Mouse (Mus musculus) forebrain, postnatal 0 days (tissue): ENCODE data around the gene Prmt9. TPM values are rescaled to one million over a fixed set of nuclear protein-coding genes. Genes with fewer than 3 reads are reported as not detected.
A peak's percentile ranks its signal among the peaks of the same experiment; 100 is the strongest.

Source experiments
- ATAC-seq: fragments of 200-750 bp; cut with Nextera tagmentation; 2 replicates; pipeline ENCODE4 v1.8.0; 2017; ENCODE audit warnings: mild to moderate bottlenecking, moderate library complexity
- DNase-seq: peaks from one replicate; pipeline ENCODE4 v3.0.0-alpha.2; 2015
- H3K27ac ChIP-seq: fragments of 300-500 bp; sonication (generic); 2 replicates; pipeline ENCODE4 v1.5.1; 2014; ENCODE audit warnings: low read depth, mild to moderate bottlenecking, antibody characterized with exemption, low read length, moderate library complexity, mixed read lengths
- H3K27me3 ChIP-seq: fragments of 300-500 bp; sonication (generic); 2 replicates; pipeline ENCODE4 v1.6.1; 2014; ENCODE audit warnings: mild to moderate bottlenecking, low read length, mixed read lengths; ENCODE audit not compliant: insufficient read depth
- H3K36me3 ChIP-seq: fragments of 300-500 bp; sonication (generic); 2 replicates; pipeline ENCODE4 v1.6.1; 2014; ENCODE audit warnings: mild to moderate bottlenecking, moderate library complexity; ENCODE audit not compliant: insufficient read depth
- H3K4me1 ChIP-seq: fragments of 300-500 bp; sonication (generic); 2 replicates; pipeline ENCODE4 v1.6.1; 2014; ENCODE audit warnings: antibody characterized with exemption; ENCODE audit not compliant: insufficient read depth
- H3K4me2 ChIP-seq: fragments of 300-500 bp; sonication (generic); 2 replicates; pipeline ENCODE4 v1.6.1; 2014; ENCODE audit warnings: low read depth, mild to moderate bottlenecking, moderate library complexity
- H3K4me3 ChIP-seq: fragments of 300-500 bp; sonication (generic); 2 replicates; pipeline ENCODE4 v1.5.1; 2014; ENCODE audit warnings: low read depth, low read length, mixed read lengths
- H3K9ac ChIP-seq: fragments of 300-500 bp; sonication (generic); 2 replicates; pipeline ENCODE4 v1.6.1; 2014; ENCODE audit warnings: mild to moderate bottlenecking
- H3K9me3 ChIP-seq: fragments of 300-500 bp; sonication (generic); 2 replicates; pipeline ENCODE4 v1.6.1; 2016; ENCODE audit warnings: low read length
- CTCF ChIP-seq: sonication (generic); IDR thresholded peaks from 2 replicates; pipeline ENCODE4 v1.5.1; 2016; ENCODE audit warnings: antibody characterized with exemption, control low read depth, low read depth
- WGBS: fragments of 180-500 bp; shearing (Covaris S2); extraction: QIAGEN DNeasy Blood & Tissue Kit; methylation state at CpG from one replicate; pipeline ENCODE4 v1.1.7; 2014; 5-methylcytosine and 5-hydroxymethylcytosine counted together
- polyA plus RNA-seq: library from polyadenylated mRNA; unstranded; fragments of >200 nt; fragmentation: Nextera tagmentation; extraction: Ambion mirVana; gene quantifications from 2 replicates; pipeline ENCODE4 v1.2.1, GENCODE M21; 2015
- total RNA-seq: library from RNA; depleted of rRNA; stranded (reverse); fragments of >200 nt; gene quantifications from 2 replicates; pipeline ENCODE4 v1.2.3, GENCODE M21; 2014; rRNA removed

Prmt9 gene
- total and polyA plus RNA-seq, 2 experiments from 2014 or later = 21.0 to 30.2 TPM

DNA sequence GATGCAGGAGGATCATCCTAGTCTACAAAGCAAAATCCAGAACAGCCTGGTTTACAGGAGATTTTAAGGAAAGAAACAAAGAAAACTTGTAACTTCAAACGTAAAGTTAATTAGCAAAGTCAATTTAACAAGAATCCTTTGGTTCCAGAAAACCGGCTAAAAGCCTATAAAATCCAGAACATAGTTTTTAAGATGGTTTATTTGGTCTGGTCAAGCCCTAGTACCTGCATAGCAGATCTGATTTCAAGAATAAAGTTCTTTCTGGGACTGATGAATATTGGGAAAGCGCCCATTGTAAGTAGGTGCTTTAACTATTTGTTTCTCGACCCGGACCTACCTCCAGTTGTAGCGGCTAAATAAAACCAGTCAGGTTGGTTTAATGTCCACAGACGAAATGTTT lies 60.4 kb downstream of the Prmt9 start:
- 6% methylated on average over 7 of the region's 7 CpGs for WGBS
- H3K27ac ChIP-seq = no peak overlapping the region

DNA sequence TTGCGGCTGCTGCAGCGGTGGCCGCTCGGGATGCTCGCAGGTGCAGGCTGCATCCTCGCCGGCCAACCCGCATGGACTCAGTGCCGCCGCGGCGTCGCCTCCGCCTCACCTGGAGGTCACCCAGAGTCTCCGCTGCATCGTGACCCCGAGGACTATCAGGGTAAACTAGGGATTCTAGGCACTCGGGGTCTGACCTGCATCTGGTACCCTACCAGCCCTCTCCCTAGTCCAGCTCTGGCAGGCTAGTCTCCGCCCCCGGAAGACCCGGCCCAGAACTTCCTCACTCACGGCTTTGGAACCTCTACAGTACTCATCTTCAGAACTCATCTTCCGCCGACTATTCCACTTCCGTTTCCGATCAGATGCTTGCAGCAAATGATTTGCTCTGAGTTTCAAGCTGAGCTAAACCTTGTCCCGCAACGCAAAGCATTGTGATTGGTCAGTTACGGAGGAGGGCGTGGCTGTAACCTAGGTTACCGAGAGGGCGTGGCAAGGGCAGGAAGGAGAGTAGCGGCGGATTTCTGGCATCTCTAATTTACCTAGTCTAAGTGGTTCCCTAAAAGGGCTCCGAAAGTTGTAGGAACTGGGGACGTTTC lies 61.3 kb downstream of the Prmt9 start, which contains the start of gene Tmem184c:
Tmem184c (minus strand) TSS at position 325 of the 596 bp plus-strand sequence.
- 0 out of 2 replicates have a peak, but pooled peaks cover 4% of the 10 kb centered on the region for H3K36me3 ChIP-seq
- peak within 1 kb of the TSS; percentile 74 for H3K9ac ChIP-seq
- WGBS = under 1% methylated on average over 36 of the region's 36 CpGs
- ATAC-seq (peak; percentile 98), DNase-seq (peak; percentile 98)
- TF ChIP-seq CTCF = no peak
- H3K27me3 ChIP-seq = no peaks in the 10 kb centered on the region
- H3K9me3 ChIP-seq = no peaks in the 10 kb centered on the region
- H3K4me3 ChIP-seq = peak within 1 kb of the TSS; percentile 94
- H3K4me2 ChIP-seq = peak within 1 kb of the TSS; percentile 69
- peaks cover 6% of the 10 kb centered on the region; the same call in 1 of the 2 replicates for H3K4me1 ChIP-seq
- H3K27ac ChIP-seq = peak within 1 kb of the TSS; percentile 72

More for the DNA sequence above, 60.4 kb downstream of the Prmt9 start:
- no peak for TF ChIP-seq CTCF
- Histone ChIP-seq H3K9me3 (no peaks in the 10 kb centered on the region), H3K4me1 (peaks cover 6% of the 10 kb centered on the region; the same call in 1 of the 2 replicates), H3K4me2 (peak overlapping the region; percentile 69), H3K27me3 (no peaks in the 10 kb centered on the region), H3K36me3 (peaks cover 11% of the 10 kb centered on the region; the same call in 1 of the 2 replicates), H3K9ac (peak overlapping the region; percentile 74), H3K4me3 (peak overlapping the region; percentile 94)
- DNase-seq = no peak
- no peak for ATAC-seq

DNA sequence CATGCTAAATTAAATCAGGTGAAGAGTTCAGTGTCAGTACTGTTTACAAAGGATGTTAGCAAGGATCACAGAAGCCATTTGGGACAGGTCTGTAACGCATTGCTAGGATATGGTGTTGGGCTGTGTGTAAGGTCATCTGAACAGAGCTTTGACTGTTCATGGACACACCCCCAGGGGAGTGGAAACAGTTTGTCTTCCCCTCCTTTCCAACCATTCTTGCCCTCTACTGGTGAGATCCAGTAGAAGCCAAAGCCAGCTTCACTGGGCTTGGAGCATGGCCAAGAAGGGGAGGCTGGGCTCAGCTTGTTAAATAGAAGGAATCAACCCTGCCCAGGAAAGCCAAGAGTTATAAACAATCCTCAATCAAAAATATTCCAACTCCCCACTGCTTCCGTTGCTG lies 68.7 kb downstream of the Prmt9 start:
- 57% methylated on average over 2 of the region's 2 CpGs for WGBS
- no peak overlapping the region for H3K4me3 ChIP-seq
- H3K9ac ChIP-seq = no peak overlapping the region
- H3K27ac ChIP-seq = no peak overlapping the region
- peak; percentile 52 for TF ChIP-seq CTCF
- peak; percentile 44 for DNase-seq
- H3K36me3 ChIP-seq = no peaks in the 10 kb centered on the region
- no peaks in the 10 kb centered on the region for H3K9me3 ChIP-seq
- ATAC-seq = peak; percentile 43; the same call in 1 of the 2 replicates
- H3K27me3 ChIP-seq = no peaks in the 10 kb centered on the region
- no peak overlapping the region for H3K4me2 ChIP-seq
- no peaks in the 10 kb centered on the region for H3K4me1 ChIP-seq

DNA sequence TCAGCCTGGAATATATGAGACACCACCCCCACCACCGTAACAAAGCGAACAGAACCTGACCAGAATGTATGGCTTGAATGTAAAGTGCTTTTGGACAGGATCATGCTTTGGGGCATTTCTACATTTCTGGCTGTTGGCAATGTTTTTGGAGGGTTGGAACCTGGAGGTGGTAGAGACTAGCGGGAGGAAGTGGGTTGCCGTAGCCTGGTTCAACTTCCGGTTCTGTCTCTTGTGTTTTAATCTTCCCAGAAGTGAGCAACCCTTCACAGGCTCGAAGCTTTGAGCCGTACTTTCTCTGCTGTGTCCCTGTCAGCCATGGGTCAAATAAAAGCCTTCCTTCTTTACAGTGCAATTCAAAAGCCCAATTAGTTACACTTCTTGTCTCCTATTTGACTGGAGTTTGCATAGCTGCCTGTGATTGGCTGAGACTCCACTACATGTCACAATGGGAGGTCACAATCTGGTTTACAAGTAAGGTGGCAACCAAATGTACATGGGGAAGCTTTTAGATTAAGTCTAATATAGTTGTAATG lies 74.5 kb downstream of the Prmt9 start:
- no peak for TF ChIP-seq CTCF
- Histone ChIP-seq H3K9me3 (no peaks in the 10 kb centered on the region), H3K4me1 (no peaks in the 10 kb centered on the region), H3K36me3 (no peaks in the 10 kb centered on the region), H3K9ac (no peak overlapping the region), H3K27ac (no peak overlapping the region), H3K4me3 (no peak overlapping the region), H3K27me3 (no peaks in the 10 kb centered on the region), H3K4me2 (no peak overlapping the region)
- WGBS = 63% methylated on average over 7 of the region's 7 CpGs
- DNase-seq (no peak), ATAC-seq (no peak)

DNA sequence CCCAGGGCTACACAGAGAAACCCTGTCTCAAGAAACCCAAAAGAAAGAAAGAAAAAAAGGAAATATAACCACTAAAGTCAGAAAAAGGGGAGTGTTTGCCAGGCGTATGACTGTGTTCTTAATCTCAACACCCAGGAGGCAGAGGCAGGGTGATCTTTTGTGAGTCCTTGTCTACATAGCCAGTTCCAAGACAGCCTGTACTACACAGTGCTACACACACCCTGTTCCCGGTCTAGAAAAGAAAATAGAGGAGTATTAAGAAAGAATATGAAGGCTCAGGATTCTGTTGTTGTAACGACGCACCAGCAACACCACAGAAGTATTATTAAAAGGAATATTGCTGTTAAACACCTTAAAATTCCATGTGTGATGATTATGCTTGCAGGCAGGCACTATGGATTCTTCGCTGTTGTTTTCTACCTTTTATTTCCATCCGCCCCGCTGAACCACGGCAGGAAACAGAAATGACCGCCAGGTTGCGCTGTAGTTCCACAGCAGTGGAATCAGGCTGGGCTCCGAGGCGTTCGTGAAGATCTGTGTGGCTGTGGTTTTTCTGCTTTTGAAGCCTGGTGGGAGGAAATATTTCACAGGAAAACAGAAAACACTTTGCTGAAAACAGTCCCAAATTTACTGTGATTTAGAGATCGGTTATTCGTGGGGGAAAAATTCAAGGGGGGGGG lies 80.8 kb downstream of the Prmt9 start:
- Histone ChIP-seq H3K27me3 (no peaks in the 10 kb centered on the region), H3K27ac (no peak overlapping the region), H3K36me3 (no peaks in the 10 kb centered on the region), H3K9ac (no peak overlapping the region), H3K4me2 (no peak overlapping the region), H3K4me3 (no peak overlapping the region), H3K9me3 (no peaks in the 10 kb centered on the region), H3K4me1 (no peaks in the 10 kb centered on the region)
- TF ChIP-seq CTCF = peak; percentile 98
- WGBS = 16% methylated on average over 15 of the region's 15 CpGs
- DNase-seq = peak; percentile 93
- ATAC-seq = peak; percentile 96

DNA sequence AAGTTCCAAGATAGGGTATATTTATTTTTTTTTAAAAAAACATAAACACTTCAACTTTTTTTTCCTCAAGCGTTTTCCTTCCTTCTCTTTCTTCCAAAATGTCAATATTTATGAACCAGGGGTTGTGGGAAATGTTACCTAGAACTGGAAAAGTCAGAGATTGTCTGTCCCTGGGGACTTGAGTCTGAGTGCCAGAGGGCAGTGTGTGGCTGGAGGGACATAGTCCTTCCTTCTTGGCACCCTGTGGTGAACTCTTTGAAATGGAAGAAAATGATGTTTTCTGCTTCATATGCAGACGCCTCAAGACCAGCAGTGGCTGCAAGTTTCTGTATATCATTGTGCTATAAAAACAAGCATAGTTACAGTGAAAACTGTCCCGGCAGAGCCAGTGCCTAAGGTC lies 81.5 kb downstream of the Prmt9 start:
- TF ChIP-seq CTCF = no peak
- no peak overlapping the region for H3K27ac ChIP-seq
- no peak overlapping the region for H3K4me3 ChIP-seq
- no peaks in the 10 kb centered on the region for H3K4me1 ChIP-seq
- H3K9ac ChIP-seq = no peak overlapping the region
- H3K4me2 ChIP-seq = no peak overlapping the region
- ATAC-seq (no peak), DNase-seq (no peak)
- no peaks in the 10 kb centered on the region for H3K27me3 ChIP-seq
- 53% methylated on average over 3 of the region's 3 CpGs for WGBS
- H3K9me3 ChIP-seq = no peaks in the 10 kb centered on the region
- no peaks in the 10 kb centered on the region for H3K36me3 ChIP-seq

Other genes starting within 250 kb of the Prmt9 start
- 4.5 and 5.1 TPM in 2 replicates for gene Arhgap10, start 31.4 kb upstream of the Prmt9 start, total RNA-seq
- 2.7 and 3.3 TPM in 2 replicates for gene Arhgap10, start 31.4 kb upstream of the Prmt9 start, polyA plus RNA-seq
- 56.2 and 65.6 TPM in 2 replicates for gene Tmem184c, start 61.3 kb downstream of the Prmt9 start, total RNA-seq
- 58.6 and 65.5 TPM in 2 replicates for gene Tmem184c, start 61.3 kb downstream of the Prmt9 start, polyA plus RNA-seq
- gene Ednra, start 175.1 kb downstream of the Prmt9 start, total RNA-seq = 3.1 and 3.8 TPM in 2 replicates
- gene Ednra, start 175.1 kb downstream of the Prmt9 start, polyA plus RNA-seq = 3.4 and 3.5 TPM in 2 replicates